Mouse (Mus musculus) cortical plate, adult 2 months (tissue): ENCODE measurements around the gene Scamp1.

ENCODE experiments used
- CTCF ChIP-seq: fragments of 200-500 bp; IDR thresholded peaks from 2 replicates; pipeline ENCODE4 v1.5.1; 2011; ENCODE audit warnings: mild to moderate bottlenecking, control low read depth, low read length; ENCODE audit not compliant: insufficient read depth; ENCODE audit errors: extremely low read depth
- POLR2A ChIP-seq: fragments of 200-500 bp; IDR thresholded peaks from 2 replicates; pipeline ENCODE4 v1.6.1; 2011; ENCODE audit warnings: mild to moderate bottlenecking, low read length, control low read depth; ENCODE audit not compliant: insufficient read depth; ENCODE audit errors: extremely low read depth

GRCm38 (mm10) chr13:94306277-94306967 lies 20.8 kb upstream of the Scamp1 start:
- no peak for TF ChIP-seq POLR2A
- no peak for TF ChIP-seq CTCF
